Mouse (Mus musculus) embryonic fibroblast, embryonic 13.5 days (primary cell): Measurements from ENCODE around the gene Osgin1.

ENCODE experiments used
- CTCF ChIP-seq: IDR thresholded peaks from 2 replicates; pipeline ENCODE4 v1.5.1; 2011; ENCODE audit warnings: mild to moderate bottlenecking, control low read depth, low read length, moderate library complexity, borderline replicate concordance; ENCODE audit not compliant: insufficient read depth
- POLR2A ChIP-seq: IDR thresholded peaks from 2 replicates; pipeline ENCODE4 v1.6.1; 2011; ENCODE audit warnings: low read depth, mild to moderate bottlenecking, control low read depth, low read length, moderate library complexity

DNA sequence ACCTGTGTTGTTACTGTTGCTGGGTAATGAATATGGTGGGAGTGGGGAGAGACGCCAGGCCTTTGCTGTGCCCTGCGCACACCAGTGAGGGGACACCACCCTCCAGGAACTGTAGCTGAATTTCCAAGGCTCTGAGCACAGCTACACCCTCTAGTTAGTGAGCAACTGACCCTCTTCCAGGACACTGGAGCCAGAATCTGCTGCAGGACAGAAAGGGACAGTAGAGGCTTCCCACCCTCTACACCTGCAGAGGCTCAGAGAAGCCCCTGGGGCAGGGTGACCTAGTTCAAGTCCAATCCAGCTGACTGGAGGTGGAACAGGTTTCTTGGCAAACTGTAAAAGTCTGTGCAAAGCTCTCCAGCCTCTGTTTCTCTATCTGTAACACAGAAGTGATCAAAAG, 5.5 kb downstream of the Osgin1 start:
- TF ChIP-seq CTCF (no peak), POLR2A (no peak)
